Mouse (Mus musculus) T-helper 17 cell (primary cell): ENCODE data around the gene Antxr1.

Source experiments
- in situ Hi-C, 2 experiments: fragments of 300-600 bp; cut with MboI, MseI; formaldehyde crosslinking; loops; 1 replicate in 1 of 2; 2 replicates in 1 of 2; pipeline ENCODE4 v1.15.1; 2025; ENCODE audit warnings: high pct_unique_total_duplicates in 2 of 2

The Antxr1 gene

DNA sequence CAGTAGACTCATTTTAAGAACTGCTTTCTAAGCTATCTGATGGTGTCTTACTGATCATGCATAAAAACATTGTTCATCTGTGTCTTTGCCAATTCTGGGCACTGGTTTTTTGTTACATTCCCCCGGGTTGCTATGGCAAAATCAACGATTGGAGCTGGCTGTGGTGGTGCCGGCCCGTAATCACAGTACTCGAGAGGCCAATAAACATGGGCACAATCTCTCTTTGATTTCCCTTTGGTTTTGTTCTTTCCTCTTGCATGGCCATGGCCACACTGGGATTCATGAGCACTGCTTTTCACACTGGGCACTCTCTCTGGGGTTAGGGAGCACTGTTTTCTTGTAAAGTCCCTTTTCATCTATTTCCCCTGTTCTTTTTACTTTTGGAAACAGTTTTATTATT lies 83.9 kb downstream of the Antxr1 start:
- in situ Hi-C loops = no loop called here

DNA sequence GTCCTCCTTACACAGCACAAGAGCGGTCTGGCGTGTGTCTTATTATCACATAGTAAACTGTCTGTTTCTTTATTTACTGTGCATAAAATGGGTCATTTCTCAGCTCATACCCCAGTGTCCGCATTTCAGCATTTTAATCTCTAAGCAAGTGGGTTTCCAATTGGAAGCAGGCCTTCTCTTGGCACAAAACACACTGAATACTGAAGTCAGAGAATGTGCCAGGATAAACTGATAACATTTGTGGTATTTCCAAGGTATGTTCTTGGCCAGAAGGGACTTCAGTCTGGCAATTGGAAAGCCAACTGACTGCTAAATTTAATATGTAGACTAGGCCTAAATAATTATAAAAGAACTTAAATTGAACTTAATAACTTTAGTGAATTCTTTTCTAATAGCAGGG lies 84.9 kb downstream of the Antxr1 start:
- in situ Hi-C loops = no loop called here

DNA sequence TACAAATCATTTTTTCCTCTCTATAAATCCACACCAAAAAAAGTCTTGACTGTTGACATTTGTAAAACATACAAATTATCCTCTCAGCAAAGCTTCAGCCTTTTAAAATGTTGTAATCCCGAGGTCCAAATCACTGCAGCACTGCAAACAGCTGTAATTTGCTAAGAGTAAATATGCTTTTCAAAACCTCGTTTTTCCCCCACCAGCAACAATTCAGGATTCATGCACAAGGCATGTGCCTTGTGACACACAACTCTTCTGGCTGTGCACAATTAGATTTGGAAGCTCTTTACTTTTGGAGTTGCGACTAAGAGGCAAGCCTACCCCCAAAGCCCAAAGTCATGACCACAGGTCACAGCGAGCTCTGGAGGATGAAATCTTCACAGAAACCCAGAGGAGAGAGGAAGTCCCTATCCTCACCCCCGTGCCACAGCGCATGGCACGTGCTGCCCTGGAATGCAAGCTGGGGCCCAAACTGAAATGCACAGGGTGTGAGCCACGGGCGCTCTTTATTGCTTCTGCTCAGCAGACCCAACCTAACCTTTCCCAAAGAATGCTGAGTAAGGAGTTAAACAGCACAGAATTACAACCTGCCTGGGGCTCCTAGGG lies 87.3 kb downstream of the Antxr1 start:
- in situ Hi-C loops = no loop called here

DNA sequence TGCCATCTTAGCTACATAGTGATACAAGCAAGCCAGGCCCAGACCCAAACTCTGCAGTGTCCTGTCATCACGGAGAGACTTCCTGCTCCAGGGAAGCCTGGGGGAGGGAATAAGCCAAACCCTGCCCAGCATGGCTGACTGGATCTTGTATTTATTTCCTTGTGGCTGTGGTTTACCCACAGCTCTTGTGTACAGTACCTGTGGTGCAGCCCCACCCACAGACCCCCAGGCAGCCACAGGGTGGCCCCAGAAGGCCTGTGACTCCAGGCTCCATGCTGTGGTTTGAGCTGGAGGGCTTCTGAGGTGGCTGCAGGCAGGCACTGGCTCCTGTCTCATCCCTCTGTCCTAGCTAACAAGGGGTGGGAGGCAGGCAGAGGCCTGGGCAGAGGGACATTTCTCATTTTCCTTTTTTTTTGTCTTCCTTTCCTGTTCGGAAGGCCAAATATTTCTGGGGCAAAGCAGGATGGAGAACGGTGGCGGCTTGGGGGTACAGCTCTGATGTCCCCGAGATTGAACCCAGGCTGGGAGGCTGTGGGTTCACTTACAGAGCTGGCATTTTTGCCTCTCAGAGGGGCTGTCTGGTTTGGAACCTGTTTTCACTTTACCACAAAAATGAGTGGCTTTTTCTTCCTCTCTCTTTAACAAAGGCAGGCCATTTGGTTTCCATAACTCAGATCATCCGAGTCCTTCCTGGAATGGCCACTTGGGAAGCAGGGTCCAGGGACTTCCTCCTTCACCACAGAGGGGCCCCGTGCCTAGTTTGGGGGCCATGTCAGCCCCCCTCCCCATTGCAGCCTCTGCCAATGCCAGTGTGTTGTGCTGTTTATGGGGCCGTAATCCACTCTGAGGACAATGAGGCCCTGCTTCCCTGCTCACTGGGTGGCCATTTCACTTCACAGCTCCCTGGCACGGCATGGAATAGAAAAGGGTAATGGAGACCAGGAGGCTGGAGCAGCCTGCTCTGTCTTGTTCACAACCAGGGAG lies 91.2 kb downstream of the Antxr1 start:
- in situ Hi-C loops = no loop called here

DNA sequence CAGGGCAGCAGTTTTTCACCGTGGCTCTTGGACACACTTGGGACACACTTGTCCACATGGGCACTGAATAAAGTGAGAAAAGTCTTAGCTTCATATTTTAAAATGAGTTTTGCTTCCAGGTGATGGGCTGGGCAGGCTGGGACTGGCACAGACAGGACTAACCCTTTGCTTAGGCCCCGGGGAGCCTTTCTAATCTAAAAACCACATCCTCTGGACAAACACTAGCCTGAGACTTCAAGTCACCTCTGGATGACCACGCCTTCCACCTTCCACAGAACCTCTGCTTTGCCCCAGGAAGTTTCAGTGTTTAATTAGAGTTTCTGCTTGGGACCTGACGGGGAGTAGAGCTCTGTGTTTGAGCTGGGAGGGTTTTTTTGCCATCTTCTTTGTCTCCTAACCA lies 98.4 kb downstream of the Antxr1 start:
- in situ Hi-C loops = no loop called here

DNA sequence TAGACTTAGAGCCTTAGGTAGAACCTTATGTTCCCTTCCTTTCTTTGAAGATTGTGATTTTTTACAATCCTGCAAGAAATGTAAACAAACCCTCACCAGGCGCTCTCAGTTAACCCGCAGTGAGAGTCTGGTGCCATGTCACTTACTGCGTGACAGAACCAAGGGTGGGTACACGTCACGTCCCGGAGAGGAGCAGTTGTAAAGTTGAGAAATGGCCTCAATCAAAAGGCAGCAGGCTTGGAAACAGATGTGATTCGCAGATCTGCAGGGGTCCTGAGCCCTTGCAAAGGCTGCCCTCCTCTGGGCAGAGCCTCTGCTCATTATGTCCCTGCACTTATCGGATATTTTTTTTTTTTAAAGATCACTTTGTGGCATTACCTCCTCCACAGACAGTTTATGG lies 99.6 kb downstream of the Antxr1 start:
- in situ Hi-C loops = no loop called here

DNA sequence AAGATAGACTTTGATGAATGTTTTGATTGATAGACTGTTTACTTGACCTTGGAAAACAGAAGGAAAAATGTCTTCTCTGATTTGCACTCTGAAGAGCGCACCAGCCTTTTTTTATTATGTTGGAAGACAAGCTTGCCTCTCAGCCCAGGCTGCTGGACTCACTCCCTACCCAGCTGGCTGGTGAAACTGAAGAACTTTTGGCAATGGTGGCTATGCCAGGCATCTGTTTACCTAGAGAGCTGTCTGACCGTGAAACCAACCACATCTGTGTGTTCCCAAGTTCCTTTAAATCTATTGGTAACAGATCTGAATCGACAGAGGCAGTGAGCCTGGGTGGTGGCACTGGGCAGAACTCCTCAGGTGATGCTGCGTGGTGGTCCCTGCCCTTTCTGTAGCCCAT lies 102.5 kb downstream of the Antxr1 start:
- in situ Hi-C loops = loop anchor here in 1 of 2 experiments (5.0 kb wide), 1 partner anchor 39 kb away; no protein-coding TSS in a partner anchor

DNA sequence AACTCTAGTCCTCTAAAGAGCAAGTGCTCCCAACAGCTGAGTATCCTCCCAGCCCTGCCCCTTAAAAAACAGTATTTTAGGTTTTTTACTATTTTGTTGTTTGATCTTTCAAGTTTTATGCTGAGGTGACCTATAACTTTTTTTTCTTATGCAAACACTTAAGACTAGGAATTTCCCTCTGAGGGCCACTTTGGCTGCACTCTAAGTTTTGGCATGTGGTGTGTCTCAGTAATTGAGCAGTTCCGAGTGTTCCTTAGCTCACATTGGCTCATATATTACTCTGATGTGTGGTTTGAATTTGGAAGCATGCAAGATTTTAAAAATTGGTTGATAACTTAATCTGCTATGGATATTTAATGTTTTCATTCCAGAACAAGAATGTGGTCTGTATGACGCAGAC lies 105.6 kb downstream of the Antxr1 start:
- in situ Hi-C loops = loop anchor here in 1 of 2 experiments (5.0 kb wide), 1 partner anchor 42 kb away; no protein-coding TSS in a partner anchor

DNA sequence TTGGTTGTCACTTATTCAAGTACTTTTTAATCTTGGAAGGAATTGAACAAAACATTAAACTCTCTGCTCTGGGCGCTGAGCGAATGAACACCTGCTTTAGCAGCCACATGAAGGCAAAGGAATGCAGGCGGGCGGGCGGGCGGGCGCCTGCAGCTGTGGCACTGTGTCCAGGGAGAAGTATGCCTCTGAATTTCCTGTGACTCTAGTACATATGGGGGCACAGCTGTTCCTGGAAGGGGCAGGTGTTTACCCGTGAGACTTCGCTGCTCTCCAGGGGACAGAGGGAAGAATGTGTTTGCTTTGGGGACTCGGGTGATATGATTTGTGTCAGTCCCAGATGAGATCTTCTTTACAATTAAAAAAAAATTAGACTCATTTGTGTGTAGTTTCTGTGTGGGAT lies 107.7 kb downstream of the Antxr1 start:
- in situ Hi-C loops = no loop called here

DNA sequence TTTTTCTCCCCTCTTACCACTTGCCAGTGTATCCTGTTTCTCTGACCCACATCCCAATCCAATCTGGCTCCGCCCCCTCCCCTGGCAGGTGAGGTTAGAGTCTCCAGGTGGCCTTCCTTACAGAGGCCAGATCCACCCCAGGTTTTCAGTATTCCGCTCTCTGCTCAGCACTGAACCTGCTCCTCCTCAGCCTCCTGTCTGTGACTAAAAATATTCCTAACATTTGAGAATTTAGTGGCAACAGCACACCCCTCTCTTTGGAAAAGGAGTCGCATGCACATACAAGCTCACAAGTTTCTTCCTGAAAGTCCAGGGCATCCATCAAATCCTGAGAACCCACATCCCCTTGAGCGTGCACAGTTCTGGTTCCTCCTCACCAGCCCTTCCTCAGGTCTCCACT lies 109.3 kb downstream of the Antxr1 start:
- in situ Hi-C loops = no loop called here

DNA sequence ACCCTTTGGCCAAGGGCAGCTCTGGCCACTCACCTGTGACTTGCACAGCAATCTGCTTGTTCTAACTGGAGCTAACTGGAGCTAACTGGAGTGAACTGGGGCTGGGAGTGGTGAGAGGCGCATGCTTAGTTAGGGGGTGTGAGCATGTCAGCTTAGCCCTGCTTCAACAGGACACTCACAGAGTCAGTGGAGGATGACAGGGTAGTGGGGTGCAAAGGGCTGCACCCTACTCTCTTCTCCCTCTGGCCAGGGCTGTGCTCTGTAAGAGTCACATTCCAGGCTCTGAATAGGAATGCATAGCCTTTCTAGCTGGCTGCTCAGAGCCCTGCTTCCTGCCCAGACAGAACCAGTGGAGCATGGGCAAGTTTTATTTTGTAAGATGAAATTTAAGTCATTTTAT lies 110.3 kb downstream of the Antxr1 start:
- in situ Hi-C loops = no loop called here

DNA sequence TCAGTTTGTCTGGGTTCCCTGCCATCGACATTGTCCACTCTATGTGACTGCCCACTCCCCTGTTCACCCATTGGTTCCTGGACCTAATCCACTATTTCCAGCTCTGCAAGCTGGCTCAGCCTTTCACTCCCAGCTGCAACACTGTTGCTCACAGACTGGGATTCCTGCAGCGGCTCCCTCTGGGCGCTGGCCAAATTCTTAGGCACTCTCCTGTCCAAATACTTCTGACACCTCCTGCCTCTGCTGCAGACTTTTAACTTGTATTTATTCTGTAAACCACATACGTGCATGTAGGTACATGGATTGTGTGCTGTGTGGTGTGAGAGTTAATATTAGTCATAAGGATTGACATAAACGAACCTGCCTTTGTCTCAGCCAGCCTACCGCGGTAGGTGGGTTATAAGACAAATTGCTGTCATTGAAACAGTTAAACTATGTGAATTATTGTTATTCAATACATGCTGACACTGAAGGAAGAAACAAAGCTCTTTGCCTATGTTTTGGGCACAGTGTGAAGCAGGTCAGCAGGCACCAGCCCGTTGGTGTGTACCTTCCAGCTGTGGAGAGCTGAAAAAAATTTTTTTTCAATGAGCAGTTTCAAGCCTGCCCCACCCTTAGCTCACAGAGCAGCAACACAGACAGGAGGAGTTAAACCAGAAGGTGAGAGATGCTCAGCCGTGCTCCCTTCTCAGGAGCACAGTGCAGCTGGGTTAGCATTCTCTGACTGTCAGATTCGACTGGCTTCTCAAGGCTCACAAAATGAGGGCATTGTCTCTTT lies 112.6 kb downstream of the Antxr1 start:
- in situ Hi-C loops = loop anchor here in 1 of 2 experiments (5.0 kb wide), 1 partner anchor 51 kb away; no protein-coding TSS in a partner anchor

DNA sequence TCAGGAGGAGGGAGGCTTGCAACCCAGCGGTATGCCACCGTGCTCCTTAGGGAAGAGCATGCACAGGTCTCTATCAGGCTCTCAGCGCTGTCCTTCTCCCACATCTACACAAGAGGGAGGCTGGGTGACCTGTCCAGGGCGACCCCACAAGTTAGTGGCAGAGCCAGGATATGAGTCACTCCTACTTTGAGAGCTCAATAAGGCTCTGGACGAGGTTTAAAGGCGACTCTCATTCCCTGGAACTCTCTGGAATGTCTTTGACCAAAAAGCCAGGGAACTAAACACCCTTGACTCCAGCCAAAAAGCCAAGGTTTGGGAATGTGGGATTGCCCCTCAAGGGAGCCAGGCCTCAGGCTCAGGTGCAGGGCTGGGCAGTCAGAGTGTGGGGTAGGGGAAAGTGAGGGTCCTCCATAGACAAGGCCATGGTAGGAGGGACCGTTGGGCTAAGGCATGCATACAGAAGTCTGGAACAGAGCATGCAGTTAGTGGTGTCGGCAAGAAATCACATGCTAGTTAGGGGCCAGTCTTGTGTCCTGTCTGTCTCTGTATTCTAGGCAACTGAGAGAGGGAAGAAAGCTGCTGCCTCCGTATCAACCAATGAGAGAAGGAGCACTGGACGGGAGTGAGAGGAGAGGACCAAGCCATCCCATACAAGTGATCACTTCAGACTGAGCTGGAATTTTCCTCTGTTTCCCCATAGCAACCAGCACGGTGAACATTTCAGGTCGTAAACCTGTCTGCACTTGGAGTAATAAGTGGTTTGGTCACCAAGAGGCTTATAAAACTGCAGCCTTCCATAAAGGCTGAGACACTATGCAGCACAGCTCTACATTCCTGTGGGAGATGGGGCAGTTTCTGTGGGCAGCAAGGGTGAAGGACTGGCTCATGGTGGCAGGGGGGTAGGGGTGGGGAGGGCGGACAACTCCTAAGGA lies 116.3 kb downstream of the Antxr1 start:
- in situ Hi-C loops = no loop called here

DNA sequence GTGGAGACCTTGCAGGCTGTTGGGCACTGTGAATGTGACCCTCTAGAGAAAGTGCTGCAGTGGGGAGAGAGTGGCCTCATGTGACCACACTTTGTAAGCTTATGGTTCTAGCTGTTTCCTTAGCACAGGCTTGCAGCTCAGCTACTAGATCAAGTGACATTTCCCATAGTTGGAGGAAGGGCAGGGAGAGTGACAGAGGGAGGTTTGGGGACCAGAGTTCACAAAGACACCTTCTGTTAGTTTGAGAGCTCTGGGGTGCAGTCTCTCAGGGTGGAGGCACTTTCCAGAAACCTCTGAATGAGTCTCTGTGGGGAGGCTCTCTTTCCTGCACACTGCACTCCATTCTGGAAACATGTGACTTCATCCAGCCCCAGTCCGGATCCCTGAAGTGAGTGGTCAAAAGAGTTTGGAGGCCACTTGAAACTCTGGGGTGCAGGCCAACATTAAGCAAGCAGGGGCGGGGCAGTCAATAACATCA lies 119.5 kb downstream of the Antxr1 start:
- in situ Hi-C loops = no loop called here

DNA sequence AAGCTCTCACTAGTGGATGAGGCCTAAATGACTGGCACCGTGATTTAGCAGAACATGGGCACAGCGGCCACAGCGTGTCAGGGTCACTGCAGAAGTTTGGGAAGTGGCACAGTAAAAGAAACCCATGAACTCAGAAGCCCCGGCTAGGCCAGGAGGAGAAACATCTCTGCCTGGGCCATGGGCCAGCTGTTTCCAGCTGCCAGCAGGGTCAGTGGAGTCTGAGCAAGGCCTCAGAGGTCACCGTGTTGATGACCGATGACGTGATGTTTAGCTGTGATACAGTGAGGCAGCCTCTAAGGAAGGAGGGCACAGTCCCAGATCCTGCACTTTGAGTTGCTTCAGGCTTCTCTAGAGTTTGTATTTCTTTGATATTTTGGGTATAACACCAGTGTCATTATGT lies 122.4 kb downstream of the Antxr1 start:
- in situ Hi-C loops = no loop called here

DNA sequence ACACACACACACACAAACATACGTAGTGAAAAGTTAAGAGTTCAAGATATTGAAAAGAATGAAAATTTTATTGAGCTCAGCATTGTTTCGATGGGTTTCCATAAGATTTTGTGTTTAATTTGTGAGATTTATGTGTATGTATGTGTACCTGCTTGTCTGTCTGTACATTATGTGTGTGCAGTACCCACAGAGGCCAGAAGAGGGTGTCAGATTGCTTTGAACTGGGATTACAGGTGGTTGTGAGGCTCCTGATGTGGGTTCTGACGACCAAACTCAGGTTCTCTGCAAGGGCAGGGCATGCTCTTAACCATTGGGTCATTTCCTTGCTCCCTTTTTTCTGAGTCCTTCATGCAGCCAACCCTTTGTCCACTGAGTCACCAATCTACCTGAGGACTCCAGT lies 124.1 kb downstream of the Antxr1 start:
- in situ Hi-C loops = no loop called here

DNA sequence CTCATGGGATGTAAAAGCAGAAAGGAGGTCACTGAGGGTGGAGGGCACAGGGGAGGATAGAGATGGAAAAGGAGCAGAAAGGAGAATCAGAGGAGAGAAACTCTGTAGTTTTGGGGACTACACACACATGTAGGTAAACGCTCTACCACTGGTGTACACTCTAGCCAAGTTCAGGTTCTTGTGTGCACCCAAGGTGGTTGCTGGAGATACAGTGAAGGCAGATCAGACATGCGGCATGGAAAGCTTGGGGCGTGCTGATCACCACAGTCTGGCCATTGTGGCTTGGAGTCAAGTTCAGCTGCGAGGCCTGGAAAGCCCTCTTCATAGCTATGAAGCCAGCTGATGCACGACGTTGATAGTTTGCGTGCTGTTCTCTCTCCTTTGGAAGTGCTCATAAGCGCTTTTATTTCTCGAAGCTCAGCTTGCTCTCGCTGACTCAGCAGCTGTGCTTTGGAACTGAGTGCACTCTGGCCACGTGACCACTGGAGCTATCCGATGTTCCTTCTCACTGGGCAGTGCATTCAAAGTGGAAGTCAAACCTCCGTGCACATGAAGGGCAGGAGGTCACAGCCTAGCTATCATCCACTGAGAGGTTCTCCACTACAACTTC lies 128.1 kb downstream of the Antxr1 start:
- in situ Hi-C loops = no loop called here

DNA sequence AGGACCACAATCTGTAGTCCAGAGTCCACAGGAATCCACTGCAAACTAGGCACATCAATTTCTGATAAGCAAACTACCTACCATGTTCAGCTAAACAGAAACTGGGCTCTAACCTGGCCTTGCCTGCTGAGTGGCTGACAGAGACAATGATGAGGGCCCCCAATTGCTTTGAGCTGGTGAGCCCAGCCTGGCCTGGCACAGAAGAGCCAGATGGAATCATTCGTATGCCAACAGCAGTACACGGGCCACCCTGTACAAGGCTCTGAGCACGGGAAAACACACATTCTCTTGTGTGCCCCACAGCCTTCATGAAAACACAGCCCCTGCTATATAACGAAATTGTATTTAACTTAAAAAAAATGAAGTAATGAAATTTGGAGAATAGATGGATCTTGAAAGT lies 128.8 kb downstream of the Antxr1 start:
- in situ Hi-C loops = no loop called here

DNA sequence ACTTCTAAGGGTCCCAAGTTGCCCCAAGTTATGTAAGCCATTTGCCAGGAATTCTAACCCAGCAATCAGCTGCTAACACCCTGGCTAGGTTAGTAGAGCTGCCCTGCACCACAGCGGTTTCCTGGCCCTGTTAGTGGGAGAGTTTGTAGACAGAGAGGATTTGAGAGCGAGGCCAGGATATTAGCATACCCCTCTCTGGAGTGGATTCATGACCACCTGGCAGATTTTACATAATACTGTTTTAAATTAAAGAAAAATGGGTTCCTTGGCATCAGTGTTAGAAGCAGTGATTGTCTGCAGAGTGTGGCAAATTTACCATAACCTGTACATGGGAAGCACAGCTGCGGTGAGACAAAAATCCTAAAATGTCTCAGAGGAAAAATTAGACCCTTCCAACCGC lies 132.2 kb downstream of the Antxr1 start:
- in situ Hi-C loops = no loop called here

DNA sequence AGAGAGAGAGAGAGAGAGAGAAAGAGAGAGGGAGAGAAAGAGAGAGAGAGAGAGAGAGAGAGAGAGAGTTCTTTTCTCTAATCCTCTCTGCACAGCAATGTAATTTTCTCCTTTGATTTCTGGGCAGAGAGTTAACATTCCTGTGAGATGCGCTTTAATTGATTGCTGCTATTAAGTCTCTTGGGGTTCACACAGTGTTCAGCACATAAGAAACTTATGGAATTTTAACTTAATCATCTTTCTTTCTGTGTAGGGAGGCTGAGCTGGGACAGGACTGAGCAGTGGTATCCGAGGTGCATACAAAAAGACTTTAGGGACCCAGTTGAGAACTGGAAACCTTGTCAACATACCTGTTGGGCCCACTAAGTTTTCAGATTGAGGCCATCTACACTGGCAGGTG lies 132.6 kb downstream of the Antxr1 start:
- in situ Hi-C loops = no loop called here
